Mouse (Mus musculus) small intestine, adult 2 months (tissue): ENCODE data around the gene Lamp2. TPM values are rescaled to one million over a fixed set of nuclear protein-coding genes. Genes with fewer than 3 reads are reported as not detected.
"Not testable (repeated sequence)": the region's sequence is repeated elsewhere in the genome, so short reads cannot be mapped to it uniquely, and the experiment has no call there.

ENCODE experiments used
- H3K27ac ChIP-seq: fragments of 200-500 bp; 2 replicates; pipeline ENCODE4 v1.5.1; 2012; ENCODE audit warnings: low read depth, low read length, control low read depth, inconsistent platforms; ENCODE audit not compliant: insufficient read depth
- H3K27me3 ChIP-seq: fragments of 200-500 bp; 2 replicates; pipeline ENCODE4 v1.6.1; 2012; ENCODE audit warnings: mild to moderate bottlenecking, moderate library complexity, low read length, inconsistent platforms; ENCODE audit not compliant: control insufficient read depth, insufficient read depth
- H3K36me3 ChIP-seq: fragments of 200-500 bp; 2 replicates; pipeline ENCODE4 v1.6.1; 2012; ENCODE audit warnings: mild to moderate bottlenecking, low read length, control low read depth, inconsistent platforms; ENCODE audit not compliant: control insufficient read depth, insufficient read depth
- H3K4me1 ChIP-seq: fragments of 200-500 bp; 2 replicates; pipeline ENCODE4 v1.6.1; 2012; ENCODE audit warnings: low read length, inconsistent platforms, mixed read lengths; ENCODE audit not compliant: control insufficient read depth, insufficient read depth, insufficient read length
- H3K4me3 ChIP-seq: fragments of 200-500 bp; 2 replicates; pipeline ENCODE4 v1.5.1; 2012; ENCODE audit warnings: low read depth, mild to moderate bottlenecking, control low read depth, inconsistent platforms, low read length, moderate library complexity
- CTCF ChIP-seq: fragments of 200-500 bp; IDR thresholded peaks from 2 replicates; pipeline ENCODE4 v1.5.1; 2012; ENCODE audit warnings: low read depth, mild to moderate bottlenecking, control low read depth, inconsistent platforms, low read length, moderate library complexity, mixed read lengths; ENCODE audit not compliant: insufficient replicate concordance, insufficient read length; ENCODE audit errors: extremely low read depth
- POLR2A ChIP-seq: fragments of 200-500 bp; IDR thresholded peaks from 2 replicates; pipeline ENCODE4 v1.6.1; 2012; ENCODE audit warnings: low read depth, mild to moderate bottlenecking, control low read depth, inconsistent platforms, low read length, moderate library complexity
- WGBS: fragments of 180-500 bp; shearing (Covaris S2); methylation state at CpG from one replicate; pipeline ENCODE4 v1.1.7; 2018; 5-methylcytosine and 5-hydroxymethylcytosine counted together
- polyA plus RNA-seq: library from polyadenylated mRNA; depleted of rRNA; stranded (reverse); fragments of >200 nt; gene quantifications from 2 replicates; pipeline ENCODE4 v1.2.3, GENCODE M21; 2012

The Lamp2 gene
- polyA plus RNA-seq, 1 experiment: 16.8 TPM

DNA sequence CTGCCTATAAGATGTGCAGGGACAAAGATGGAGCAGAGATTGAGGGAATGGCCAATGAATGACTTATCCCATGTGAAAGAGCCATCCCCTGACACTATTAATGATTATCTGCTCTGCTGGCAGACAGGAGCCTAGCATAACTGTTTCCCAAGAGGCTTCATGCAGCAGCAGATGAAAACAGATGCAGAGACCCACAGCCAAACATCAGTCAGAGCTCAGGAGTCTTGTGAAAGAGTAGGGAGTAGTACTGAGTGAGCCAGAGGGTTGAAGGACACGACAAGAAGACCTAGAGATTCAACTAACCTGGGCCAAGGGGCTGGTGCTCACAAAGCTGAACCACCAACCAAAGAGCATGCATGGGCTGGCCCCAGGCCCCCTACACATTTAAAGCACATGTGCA, 30.2 kb downstream of the Lamp2 start:
- no peak for TF ChIP-seq CTCF
- no peak for TF ChIP-seq POLR2A
- Histone ChIP-seq H3K4me1 (no peaks in the 10 kb centered on the region), H3K4me3 (no peak overlapping the region), H3K27me3 (no peaks in the 10 kb centered on the region), H3K36me3 (peaks cover 33% of the 10 kb centered on the region), H3K27ac (no peak overlapping the region)
- 44% methylated on average over 1 of the region's 1 CpGs for WGBS

- peaks cover 18% of the 10 kb centered on the region for H3K36me3 ChIP-seq
- H3K27ac ChIP-seq: no peak overlapping the region
- TF ChIP-seq CTCF (no peak), POLR2A (no peak)
- no peaks in the 10 kb centered on the region for H3K4me1 ChIP-seq
- no peak overlapping the region for H3K4me3 ChIP-seq
- 80% methylated on average over 3 of the region's 3 CpGs for WGBS
- H3K27me3 ChIP-seq: no peaks in the 10 kb centered on the region
These were observed 33.2 kb downstream of the Lamp2 start for GRCm38 (mm10) chrX:38423096-38423495.

DNA sequence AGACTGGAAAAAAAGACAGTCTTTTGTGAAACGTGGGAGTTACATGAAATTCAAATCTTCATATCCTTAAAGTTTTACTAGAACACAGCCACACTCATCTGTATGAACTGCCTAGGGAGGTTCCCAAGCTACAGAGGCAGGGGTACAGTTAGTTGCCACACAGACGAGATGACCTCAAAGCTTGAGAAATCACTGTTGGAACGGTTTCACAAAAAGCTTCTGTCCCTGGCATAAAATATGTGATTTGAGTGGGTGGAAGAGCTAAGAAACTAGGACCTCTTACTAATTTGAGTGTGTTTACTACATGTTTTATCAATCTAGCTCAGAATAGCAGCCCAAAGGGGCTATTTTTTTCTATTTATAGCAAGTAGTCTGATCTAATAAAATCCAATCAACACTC, 33.9 kb downstream of the Lamp2 start:
- Histone ChIP-seq H3K4me1 (no peaks in the 10 kb centered on the region), H3K27me3 (no peaks in the 10 kb centered on the region), H3K36me3 (peaks cover 18% of the 10 kb centered on the region), H3K27ac (no peak overlapping the region), H3K4me3 (no peak overlapping the region)
- TF ChIP-seq CTCF: no peak
- no peak for TF ChIP-seq POLR2A
- WGBS: 66% methylated on average over 3 of the region's 3 CpGs

DNA sequence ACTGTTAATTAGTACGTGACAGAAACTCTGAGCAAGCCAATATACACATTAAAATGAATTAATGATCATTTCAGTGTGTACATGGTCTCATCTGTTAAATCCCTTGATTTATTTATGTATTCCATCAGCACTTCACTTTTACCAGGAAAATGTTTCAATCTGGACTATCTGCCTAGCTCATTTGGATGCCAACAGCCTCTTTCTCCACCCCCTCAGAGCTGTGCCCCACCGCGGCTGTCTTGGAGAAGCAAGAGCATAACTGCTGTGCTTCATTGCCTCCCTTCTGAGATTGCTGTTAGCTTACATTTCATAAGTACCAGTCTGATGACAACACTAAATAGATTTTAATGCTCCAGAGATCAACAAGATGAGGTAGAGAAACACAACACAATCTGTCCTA, 52.4 kb downstream of the Lamp2 start:
- TF ChIP-seq POLR2A (no peak), CTCF (no peak)
- WGBS: 88% methylated on average over 3 of the region's 3 CpGs
- Histone ChIP-seq H3K27ac (no peak overlapping the region), H3K4me3 (no peak overlapping the region), H3K4me1 (no peaks in the 10 kb centered on the region), H3K36me3 (0 out of 2 replicates have a peak, but pooled peaks cover 1% of the 10 kb centered on the region), H3K27me3 (no peaks in the 10 kb centered on the region)

DNA sequence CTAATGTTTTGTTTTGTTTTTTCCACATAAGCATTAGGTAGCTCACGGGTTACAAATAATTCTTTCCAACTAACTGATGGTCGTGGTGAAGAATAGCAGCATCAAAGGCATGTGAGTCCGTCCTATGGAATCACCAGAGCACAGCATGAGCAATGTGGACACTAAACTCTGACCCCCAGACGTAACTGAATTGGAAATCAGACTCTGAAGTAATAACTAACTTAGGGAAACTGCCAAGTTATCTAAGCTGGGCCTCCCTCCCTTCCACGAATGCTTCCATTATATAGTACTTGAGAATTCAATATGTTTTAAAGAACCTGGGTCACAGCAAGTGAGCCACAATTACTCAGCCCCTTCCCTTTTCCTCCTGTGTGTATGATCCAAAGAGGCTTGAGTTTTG, 53.3 kb downstream of the Lamp2 start:
- H3K27me3 ChIP-seq: no peaks in the 10 kb centered on the region
- no peak overlapping the region for H3K27ac ChIP-seq
- H3K36me3 ChIP-seq: 0 out of 2 replicates have a peak, but pooled peaks cover 1% of the 10 kb centered on the region
- no peaks in the 10 kb centered on the region for H3K4me1 ChIP-seq
- TF ChIP-seq POLR2A (no peak), CTCF (no peak)
- WGBS: 66% methylated on average over 5 of the region's 5 CpGs
- no peak overlapping the region for H3K4me3 ChIP-seq

GRCm38 (mm10) chrX:38402004-38402403, 54.2 kb downstream of the Lamp2 start:
- Histone ChIP-seq H3K36me3 (no peaks in the 10 kb centered on the region), H3K4me1 (no peaks in the 10 kb centered on the region), H3K27me3 (no peaks in the 10 kb centered on the region), H3K27ac (no peak overlapping the region), H3K4me3 (no peak overlapping the region)
- TF ChIP-seq CTCF (no peak), POLR2A (no peak)
- WGBS: 24% methylated on average over 6 of the region's 6 CpGs

- no peak overlapping the region for H3K4me3 ChIP-seq
- H3K4me1 ChIP-seq: no peaks in the 10 kb centered on the region
- WGBS: 72% methylated on average over 3 of the region's 3 CpGs
- TF ChIP-seq CTCF (no peak), POLR2A (no peak)
- no peaks in the 10 kb centered on the region for H3K36me3 ChIP-seq
- no peaks in the 10 kb centered on the region for H3K27me3 ChIP-seq
- no peak overlapping the region for H3K27ac ChIP-seq
These were observed 55.6 kb downstream of the Lamp2 start for GRCm38 (mm10) chrX:38400616-38401015.

DNA sequence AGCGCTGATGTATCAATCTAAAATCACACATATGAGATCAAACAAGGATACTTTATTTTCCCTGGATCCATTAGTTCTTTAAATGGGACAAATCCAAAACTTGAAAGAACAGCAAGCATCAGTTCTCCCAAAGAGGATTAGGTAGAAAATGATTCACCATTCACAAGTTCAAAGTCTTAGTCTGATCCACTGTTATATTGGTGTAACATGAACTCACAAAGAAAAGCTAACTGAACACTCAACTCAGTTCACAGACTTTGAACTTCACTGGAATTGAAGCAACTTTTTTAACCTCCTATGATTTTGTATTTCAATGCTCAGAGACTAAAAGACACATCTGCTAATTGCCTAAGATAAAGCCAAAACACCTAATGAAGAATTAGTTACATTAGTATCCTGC, 56.6 kb downstream of the Lamp2 start:
- Histone ChIP-seq H3K36me3 (no peaks in the 10 kb centered on the region), H3K27me3 (no peaks in the 10 kb centered on the region), H3K4me1 (no peaks in the 10 kb centered on the region), H3K27ac (no peak overlapping the region), H3K4me3 (no peak overlapping the region)
- WGBS: 84% methylated on average over 1 of the region's 1 CpGs
- TF ChIP-seq CTCF (no peak), POLR2A (no peak)

DNA sequence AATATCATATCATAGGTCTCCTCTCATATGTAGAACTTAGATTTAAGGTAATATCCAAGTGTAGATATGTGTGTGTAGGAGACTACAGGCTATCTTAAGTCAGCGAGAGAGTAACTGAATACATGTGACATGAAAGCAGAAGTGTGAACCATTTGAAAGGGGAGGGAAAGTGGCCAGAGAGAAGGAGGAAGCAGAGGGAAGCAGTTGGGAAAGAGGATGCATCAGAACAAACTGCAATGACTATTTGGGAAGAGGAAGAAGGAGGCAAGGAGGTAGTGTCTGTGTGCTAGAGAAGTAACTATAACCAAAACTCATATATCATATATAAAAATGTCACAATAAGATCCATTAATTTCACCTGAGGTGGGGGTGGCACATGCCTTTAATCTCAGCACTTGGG, 83.1 kb downstream of the Lamp2 start:
- H3K27me3 ChIP-seq, H3K4me1 ChIP-seq, H3K36me3 ChIP-seq, H3K27ac ChIP-seq, H3K4me3 ChIP-seq: not testable (repeated sequence)
- WGBS: 85% methylated on average over 1 of the region's 1 CpGs

- not testable (repeated sequence) for H3K27me3 ChIP-seq, H3K4me1 ChIP-seq, H3K27ac ChIP-seq, H3K4me3 ChIP-seq, H3K36me3 ChIP-seq
- 33% methylated on average over 1 of the region's 1 CpGs for WGBS
These were observed 91.6 kb downstream of the Lamp2 start for GRCm38 (mm10) chrX:38364621-38365020.
